Mouse (Mus musculus): ENCODE measurements around the gene Bcat2.

DNA sequence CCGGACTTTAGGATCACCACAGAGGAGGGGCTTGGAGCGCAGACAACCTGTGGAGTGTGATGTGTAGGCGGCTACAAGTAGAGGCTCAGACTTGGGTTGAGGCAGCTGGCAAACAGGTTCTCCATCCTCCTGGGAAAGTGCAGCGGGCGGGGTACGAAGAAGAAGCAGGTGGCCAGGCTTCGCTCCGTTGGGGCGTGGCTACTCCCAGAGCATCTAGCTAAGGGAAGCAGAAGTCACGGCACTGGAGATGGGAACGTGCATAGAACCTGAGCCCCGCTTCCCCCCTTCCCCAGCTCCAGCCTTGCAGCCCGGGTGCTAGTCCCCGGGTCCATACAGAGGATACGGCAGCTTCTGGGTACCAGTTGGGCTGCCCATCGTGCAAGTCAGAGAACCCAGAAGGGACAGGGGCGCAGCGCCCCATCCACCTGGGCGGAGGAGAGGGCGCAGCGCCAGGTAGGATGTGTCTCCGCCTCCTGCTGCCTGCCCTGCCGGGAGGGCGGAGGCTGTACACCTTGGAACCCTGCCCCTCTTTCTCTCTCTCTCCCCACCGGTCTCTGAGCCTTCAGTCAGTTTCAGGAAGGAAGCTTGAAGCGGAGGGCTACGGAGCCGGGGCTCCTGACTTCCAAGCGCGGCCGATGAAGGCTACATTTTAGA lies 47.2 kb downstream of the Bcat2 start, which contains the start of gene Fut1:
- TF ChIP-seq CTCF (IDR thresholded peaks at IDR 0.05; ENCODE audit: low read depth, low read length) (no peak), GATA1 (IDR thresholded peaks at IDR 0.05; ENCODE audit: borderline replicate concordance, low read length) (no peak), TAL1 (conservative IDR thresholded peaks at IDR 0.05; ENCODE audit: low read depth, low read length) (no peak), GATA2 (IDR thresholded peaks at IDR 0.05; ENCODE audit: borderline replicate concordance, low read depth, low read length) (no peak), POLR2AphosphoS5 (IDR thresholded peaks at IDR 0.05; ENCODE audit: insufficient replicate concordance, low read depth, low read length) (no peak)
